ENCODE assay signal across 18 mouse cellular contexts in the genomic region with DNA sequence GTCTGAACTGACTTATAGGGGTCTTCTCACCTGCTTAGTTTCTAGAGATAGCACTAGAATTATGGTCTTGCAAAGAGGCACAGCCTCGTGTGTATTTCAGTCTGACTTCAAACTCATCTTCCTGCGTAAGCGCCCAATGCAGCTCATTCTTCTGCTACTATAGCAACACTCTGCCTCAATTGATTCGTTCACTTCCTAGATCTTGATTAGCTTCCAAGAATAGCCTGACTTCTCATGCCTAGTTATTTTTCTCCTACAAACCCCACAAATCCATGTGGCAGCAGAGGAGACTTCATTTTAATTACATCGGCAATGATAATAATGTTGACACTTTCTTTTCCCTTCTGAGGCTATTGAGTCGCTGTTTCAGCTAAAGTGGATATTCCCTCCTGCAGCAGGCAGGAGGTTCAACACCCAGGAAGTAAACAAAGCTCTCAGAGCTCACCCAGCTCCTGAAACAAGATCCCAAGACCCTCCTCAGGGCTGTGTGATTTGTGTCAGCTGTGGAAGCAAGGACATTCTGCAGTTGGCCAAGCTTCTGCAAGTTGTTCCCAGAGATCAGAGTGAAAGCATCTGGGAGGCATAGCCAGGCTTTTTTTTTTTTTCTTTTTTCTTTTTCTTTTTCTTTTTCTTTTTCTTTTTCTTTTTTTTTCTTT.
DNase-seq lines count a peak whose midpoint lies in the region; ATAC-seq and TF ChIP-seq lines count a peak whose summit lies in the region.
"Had no signal": no experiment of that assay in that cellular context is flagged by ENCODE, and none has a peak within 500 bp of the region (broad histone marks: within the 10 kb centered on the region; RNA-seq: fewer than 3 reads in every experiment).

No protein-coding gene starts in this region.

- no peak for DNase-seq in frontal cortex, postnatal 14 days (ENCODE audit: low spot score in 2 of 2)
- DNase-seq in kidney, postnatal 0 days (ENCODE audit: low spot score) = peak; percentile 75
- DNase-seq in kidney, adult 2 months = no peak
- DNase-seq in lung, postnatal 0 days (ENCODE audit: low spot score) = peak; percentile 51
- DNase-seq in lung, adult 2 months = no peak
- no peak for DNase-seq in natural killer cell, adult 2 months (ENCODE audit: low spot score in 2 of 2)
- DNase-seq: adrenal gland, adult 8-10 months; cerebellum, postnatal 25 days; gastrocnemius, postnatal 14 days; thymus, adult 18-20 months had no signal

- H3K9ac ChIP-seq in kidney, postnatal 0 days (ENCODE audit: low read depth, low read length) = no peak overlapping the region
- H3K9ac ChIP-seq in lung, postnatal 0 days (replicated peaks; ENCODE audit: low read depth) = no peak overlapping the region
- no peak overlapping the region for H3K9ac ChIP-seq in stomach, embryonic 14.5 days (replicated peaks; ENCODE audit: low read depth, low read length)
- H3K9ac ChIP-seq: embryonic facial prominence, embryonic 15.5 days; liver, embryonic 14.5 days had no signal

- no peaks in the 10 kb centered on the region for H3K27me3 ChIP-seq in kidney, postnatal 0 days (ENCODE audit: insufficient read depth, low read length)
- H3K27me3 ChIP-seq in kidney, adult 2 months (replicated peaks; ENCODE audit: control insufficient read depth, insufficient read depth, low read length) = no peaks in the 10 kb centered on the region
- H3K27me3 ChIP-seq in lung, postnatal 0 days (replicated peaks; ENCODE audit: insufficient read depth, low read length) = no peaks in the 10 kb centered on the region
- H3K27me3 ChIP-seq in stomach, embryonic 14.5 days (ENCODE audit: control insufficient read depth, insufficient read depth, low read length) = no peaks in the 10 kb centered on the region
- H3K27me3 ChIP-seq: embryonic facial prominence, embryonic 15.5 days had no signal

- H3K36me3 ChIP-seq in kidney, postnatal 0 days (ENCODE audit: insufficient read depth, low read length) = no peaks in the 10 kb centered on the region
- no peaks in the 10 kb centered on the region for H3K36me3 ChIP-seq in kidney, adult 2 months (ENCODE audit: control insufficient read depth, insufficient read depth, low read length)
- H3K36me3 ChIP-seq in lung, postnatal 0 days (ENCODE audit: insufficient read depth, low read length) = no peaks in the 10 kb centered on the region
- no peaks in the 10 kb centered on the region for H3K36me3 ChIP-seq in stomach, embryonic 14.5 days (ENCODE audit: control insufficient read depth, insufficient read depth, low read length)
- H3K36me3 ChIP-seq: embryonic facial prominence, embryonic 15.5 days; hindbrain, embryonic 10.5 days; limb, embryonic 10.5 days had no signal

- no peak overlapping the region for H3K27ac ChIP-seq in kidney, postnatal 0 days
- no peak overlapping the region for H3K27ac ChIP-seq in kidney, adult 2 months (ENCODE audit: insufficient read depth, low read depth, low read length)
- no peak overlapping the region for H3K27ac ChIP-seq in lung, postnatal 0 days (ENCODE audit: low read length)
- H3K27ac ChIP-seq in stomach, embryonic 14.5 days (ENCODE audit: low read length) = peak overlapping the region; percentile 55; the same call in 1 of the 2 replicates
- H3K27ac ChIP-seq: embryonic facial prominence, embryonic 15.5 days; hindbrain, embryonic 10.5 days; limb, embryonic 10.5 days; liver, embryonic 14.5 days had no signal

- H3K9me3 ChIP-seq in kidney, postnatal 0 days (replicated peaks; ENCODE audit: low read length) = no peaks in the 10 kb centered on the region
- H3K9me3 ChIP-seq in lung, postnatal 0 days (ENCODE audit: low read length) = no peaks in the 10 kb centered on the region
- no peaks in the 10 kb centered on the region for H3K9me3 ChIP-seq in stomach, embryonic 14.5 days (ENCODE audit: control insufficient read depth, low read depth, low read length)
- H3K9me3 ChIP-seq: embryonic facial prominence, embryonic 15.5 days; hindbrain, embryonic 10.5 days; limb, embryonic 10.5 days had no signal

- 32% methylated on average over 6 of the region's 6 CpGs for WGBS in kidney, postnatal 0 days
- WGBS in kidney, adult 2 months = 44% methylated on average over 6 of the region's 6 CpGs
- 40% methylated on average over 6 of the region's 6 CpGs for WGBS in lung, postnatal 0 days
- 40% methylated on average over 6 of the region's 6 CpGs for WGBS in lung, adult 2 months
- 26% methylated on average over 6 of the region's 6 CpGs for WGBS in stomach, embryonic 14.5 days

- H3K4me1 ChIP-seq in kidney, postnatal 0 days (replicated peaks; ENCODE audit: insufficient read depth, low read length) = no peaks in the 10 kb centered on the region
- H3K4me1 ChIP-seq in kidney, adult 2 months (ENCODE audit: control insufficient read depth, insufficient read depth, low read length) = no peaks in the 10 kb centered on the region
- no peaks in the 10 kb centered on the region for H3K4me1 ChIP-seq in lung, postnatal 0 days (ENCODE audit: insufficient read depth, low read depth, low read length)
- H3K4me1 ChIP-seq in lung, adult 2 months (ENCODE audit: control insufficient read depth, insufficient read depth, low read length) = no peaks in the 10 kb centered on the region
- H3K4me1 ChIP-seq in stomach, embryonic 14.5 days (ENCODE audit: control insufficient read depth, insufficient read depth, low read length) = no peaks in the 10 kb centered on the region
- H3K4me1 ChIP-seq: embryonic facial prominence, embryonic 15.5 days; hindbrain, embryonic 10.5 days; limb, embryonic 10.5 days had no signal

- TF ChIP-seq EP300 in lung, postnatal 0 days (IDR thresholded peaks at IDR 0.05) = no peak

- no peak for TF ChIP-seq CTCF in kidney, postnatal 0 days (IDR thresholded peaks at IDR 0.05; ENCODE audit: low read depth)
- TF ChIP-seq CTCF in kidney, adult 2 months (conservative IDR thresholded peaks at IDR 0.05; ENCODE audit: insufficient read depth, insufficient read length, low read depth, low read length) = no peak
- no peak for TF ChIP-seq CTCF in lung, postnatal 0 days (IDR thresholded peaks at IDR 0.05)
- TF ChIP-seq CTCF in lung, adult 2 months (IDR thresholded peaks at IDR 0.05; ENCODE audit: insufficient read depth, low read length) = no peak

- TF ChIP-seq POLR2A in kidney, adult 2 months (IDR thresholded peaks at IDR 0.05; ENCODE audit: low read depth, low read length) = no peak
- TF ChIP-seq POLR2A in lung, adult 2 months (IDR thresholded peaks at IDR 0.05; ENCODE audit: borderline replicate concordance, extremely low read depth, low read depth, low read length) = no peak

- H3K4me2 ChIP-seq in kidney, postnatal 0 days (ENCODE audit: low read length) = no peak overlapping the region
- 0 out of 2 replicates have a peak overlapping the region, but pooled peaks have one; percentile 32 for H3K4me2 ChIP-seq in lung, postnatal 0 days (replicated peaks; ENCODE audit: low read depth, low read length)
- peak overlapping the region; percentile 13; the same call in 1 of the 2 replicates for H3K4me2 ChIP-seq in stomach, embryonic 14.5 days (replicated peaks; ENCODE audit: low read depth, low read length)
- H3K4me2 ChIP-seq: embryonic facial prominence, embryonic 15.5 days had no signal

- ATAC-seq in frontal cortex, adult (ENCODE audit: low TSS enrichment) = peak; percentile 73
- no peak for ATAC-seq in kidney, postnatal 0 days (replicated peaks; ENCODE audit: low FRiP score, low read depth)
- ATAC-seq in lung, postnatal 0 days = no peak; the same call in 1 of the 2 replicates
- peak; percentile 82; the same call in 1 of the 2 replicates for ATAC-seq in stomach, embryonic 14.5 days (ENCODE audit: insufficient number of reproducible peaks, insufficient read depth, low FRiP score, low read depth)
- ATAC-seq: forebrain, embryonic 14.5 days had no signal

- H3K4me3 ChIP-seq in kidney, postnatal 0 days (replicated peaks; ENCODE audit: low read depth, low read length) = no peak overlapping the region
- H3K4me3 ChIP-seq in kidney, adult 2 months (ENCODE audit: insufficient read depth, low read depth, low read length) = no peak overlapping the region
- no peak overlapping the region for H3K4me3 ChIP-seq in lung, postnatal 0 days (ENCODE audit: low read depth, low read length)
- no peak overlapping the region for H3K4me3 ChIP-seq in lung, adult 2 months (replicated peaks; ENCODE audit: extremely low read depth, low read depth, low read length)
- H3K4me3 ChIP-seq in stomach, embryonic 14.5 days (ENCODE audit: low read depth, low read length) = no peak overlapping the region
- H3K4me3 ChIP-seq: embryonic facial prominence, embryonic 15.5 days; hindbrain, embryonic 10.5 days; limb, embryonic 10.5 days; myocyte had no signal

Comparison
In these comparisons a context has a peak if more than half of its experiments do, and no peak if none do; other contexts are left out.
1. DNase-seq: peak in kidney, postnatal 0 days (single experiment) and lung, postnatal 0 days (single experiment); none in frontal cortex, postnatal 14 days (0 of 2), kidney, adult 2 months (single experiment), lung, adult 2 months (single experiment) and natural killer cell, adult 2 months (0 of 2).
2. ATAC-seq: peak in frontal cortex, adult (single experiment) and stomach, embryonic 14.5 days (single experiment); none in kidney, postnatal 0 days (single experiment) and lung, postnatal 0 days (single experiment).